Mouse (Mus musculus) activated CD4-positive, CD25-positive, alpha-beta regulatory T cell, adult 4 months (primary cell): ENCODE results near the gene Tbccd1. TPM values are rescaled to one million over a fixed set of nuclear protein-coding genes. Genes with fewer than 3 reads are reported as not detected.
"Not testable (repeated sequence)": the region's sequence is repeated elsewhere in the genome, so short reads cannot be mapped to it uniquely, and the experiment has no call there.

ENCODE experiments used
- ATAC-seq: one replicate; pipeline ENCODE4 v1.8.0; 2017
- polyA plus RNA-seq, 2 experiments: library from polyadenylated mRNA; unstranded; fragments of 100-300 nt; shearing (Covaris generic); gene quantifications; one replicate each; pipeline ENCODE4 v1.2.1; 2017

The Tbccd1 gene
- polyA plus RNA-seq, 2 experiments from 2014 or later: 16.5 to 18.6 TPM

GRCm38 (mm10) chr16:22779228-22779835, 78.1 kb downstream of the Tbccd1 start:
- no peak for ATAC-seq

- ATAC-seq: not testable (repeated sequence)
Observed at GRCm38 (mm10) chr16:22778296-22778695, 79.2 kb downstream of the Tbccd1 start.

GRCm38 (mm10) chr16:22775471-22775985, 81.9 kb downstream of the Tbccd1 start:
- ATAC-seq: no peak

- no peak for ATAC-seq
Observed at GRCm38 (mm10) chr16:22768661-22769060, 88.8 kb downstream of the Tbccd1 start.

GRCm38 (mm10) chr16:22767405-22767804, 90.1 kb downstream of the Tbccd1 start:
- ATAC-seq: no peak

- ATAC-seq: no peak
Observed at GRCm38 (mm10) chr16:22766738-22767211, 90.7 kb downstream of the Tbccd1 start.

GRCm38 (mm10) chr16:22765531-22765930, 91.9 kb downstream of the Tbccd1 start:
- no peak for ATAC-seq

Other genes with a start within 250 kb of the Tbccd1 start
- under 1 TPM; 0.46 to 0.57 TPM for gene Dgkg, start 200.4 kb downstream of the Tbccd1 start, polyA plus RNA-seq
- gene Crygs, start 46.1 kb downstream of the Tbccd1 start, polyA plus RNA-seq: not detected
- 10 to 100 TPM; 52.9 to 66.2 TPM for gene Dnajb11, start 176 bp upstream of the Tbccd1 start, polyA plus RNA-seq
- not detected for gene Ahsg, start 33.6 kb upstream of the Tbccd1 start, polyA plus RNA-seq
- not detected for gene Fetub, start 60.7 kb upstream of the Tbccd1 start, polyA plus RNA-seq
- gene Hrg, start 93.4 kb upstream of the Tbccd1 start, polyA plus RNA-seq: not detected
- not detected for gene Kng2, start 171.8 kb upstream of the Tbccd1 start, polyA plus RNA-seq
- under 1 TPM in 1 of 2 experiments, not detected in 1; 0.20 TPM for gene Kng1, start 200.2 kb upstream of the Tbccd1 start, polyA plus RNA-seq
- gene Eif4a2, start 249.8 kb upstream of the Tbccd1 start, polyA plus RNA-seq: 100 to 1,000 TPM; 399 to 481 TPM